Mouse (Mus musculus): ENCODE measurements around the gene Ndrg4. TPM values are rescaled to one million over a fixed set of nuclear protein-coding genes. Genes with fewer than 3 reads are reported as not detected.

The Ndrg4 gene
- total and polyA plus RNA-seq, 3 experiments: 1.6 to 2.1 (median 1.7) TPM

DNA sequence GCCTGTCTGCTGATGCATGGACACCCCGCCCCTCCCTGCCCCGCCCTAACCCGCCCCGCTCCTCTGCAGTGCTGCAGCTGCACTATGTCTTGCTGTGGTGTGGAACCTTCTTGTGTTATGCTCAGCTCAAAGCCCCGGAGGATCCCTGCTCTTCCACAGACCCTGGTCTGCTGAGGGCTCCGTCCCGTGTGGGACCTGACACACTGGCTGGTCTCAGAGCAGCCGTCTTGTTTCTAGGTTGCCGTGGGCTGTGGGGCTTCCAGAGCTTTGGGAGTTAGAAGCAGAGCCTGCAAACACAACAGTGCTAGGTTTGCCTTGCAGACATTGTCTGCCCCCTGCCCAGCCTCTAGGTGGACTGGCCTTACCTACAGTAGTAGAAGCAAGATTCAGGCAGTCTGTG, 35.6 kb downstream of the Ndrg4 start:
- H3K4me1 ChIP-seq (ENCODE audit: control insufficient read depth in 1 of 2, insufficient read depth in 2 of 2): peaks cover 7 to 26% of the 10 kb centered on the region in 2 experiments
- H3K36me3 ChIP-seq (replicated peaks in 1 of 2; ENCODE audit: control insufficient read depth in 1 of 2, insufficient read depth in 1 of 2, low read length in 1 of 2): peaks cover 0 to 8% of the 10 kb centered on the region in 2 experiments
- in situ Hi-C loops (cut with MboI; ENCODE audit: low pct_ligation_motif_present, low pct_unique_long_range_greater_than_20kb, low sequenced_read_pairs): no loop called here

DNA sequence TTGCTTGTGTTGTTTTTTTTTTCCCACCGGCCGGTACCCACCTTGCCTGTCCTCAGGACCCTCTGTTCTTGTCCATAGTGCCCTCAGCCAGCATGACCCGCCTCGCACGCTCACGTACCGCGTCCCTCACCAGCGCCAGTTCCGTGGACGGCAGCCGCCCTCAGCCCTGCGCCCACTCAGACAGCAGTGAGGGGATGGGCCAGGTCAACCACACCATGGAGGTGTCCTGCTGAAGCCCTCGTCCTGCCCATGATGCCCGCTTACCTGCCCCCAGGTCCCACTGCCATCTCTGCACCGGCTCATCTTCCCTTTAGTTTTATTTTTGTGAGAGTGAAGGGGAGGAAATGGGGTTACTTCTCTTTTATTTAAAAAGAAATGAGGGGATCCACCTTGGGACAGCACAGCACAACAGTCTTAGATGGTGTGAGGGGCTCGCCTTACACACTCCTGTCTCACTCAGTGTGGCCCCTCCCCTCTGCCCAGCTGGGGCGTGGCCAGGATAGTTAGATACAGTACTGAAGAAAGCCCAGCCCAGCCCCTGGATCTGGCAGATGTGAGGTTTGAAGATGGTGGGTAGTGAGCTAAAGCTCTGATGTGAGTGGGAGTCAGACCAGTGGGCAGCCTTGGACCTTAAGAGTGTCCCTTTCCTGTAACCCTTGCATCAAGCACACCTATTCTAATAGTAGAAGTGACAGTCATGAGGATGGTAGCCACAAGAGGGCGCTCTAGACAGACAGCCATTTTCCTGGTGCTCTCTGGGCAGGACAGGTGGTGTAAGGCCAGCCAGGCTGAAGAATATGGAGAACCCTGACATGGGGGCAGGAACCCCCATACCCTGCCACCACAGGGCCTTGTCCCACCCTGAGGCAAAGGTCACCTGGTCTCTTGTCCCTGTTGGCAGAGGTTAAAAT, 36.6 kb downstream of the Ndrg4 start:
- H3K79me2 ChIP-seq (replicated peaks; ENCODE audit: control insufficient read depth, extremely low read depth, insufficient read depth, poor library complexity, severe bottlenecking): no peaks in the 10 kb centered on the region
- peaks cover 7 to 32% of the 10 kb centered on the region in 2 experiments for H3K4me1 ChIP-seq (ENCODE audit: control insufficient read depth in 1 of 2, insufficient read depth in 2 of 2)
- no peaks in the 10 kb centered on the region for H3K27me3 ChIP-seq (replicated peaks)
- H3K9me3 ChIP-seq (replicated peaks; ENCODE audit: low read length): no peaks in the 10 kb centered on the region
- H3K36me3 ChIP-seq (replicated peaks in 1 of 2; ENCODE audit: control insufficient read depth in 1 of 2, insufficient read depth in 1 of 2, low read length in 1 of 2): peaks cover 8 to 17% of the 10 kb centered on the region in 2 experiments
- dilution Hi-C loops (cut with MboI; ENCODE audit: extremely low pct_ligation_motif_present, extremely low pct_unique_long_range_greater_than_20kb, low sequenced_read_pairs) (no loop called here), in situ Hi-C loops (cut with MboI; ENCODE audit: low pct_ligation_motif_present, low pct_unique_long_range_greater_than_20kb, low sequenced_read_pairs) (no loop called here)
- no peak overlapping the region for H3K9ac ChIP-seq (ENCODE audit: insufficient read depth, low read depth)
- H3K27ac ChIP-seq (ENCODE audit: insufficient read depth, low read depth): no peak overlapping the region
- peak; percentile 79 for DNase-seq (ENCODE audit: extremely low read depth)
- TF ChIP-seq SIN3A (IDR thresholded peaks at IDR 0.05; ENCODE audit: low read length) (no peak), ZC3H11A (IDR thresholded peaks at IDR 0.05; ENCODE audit: low read depth, low read length) (0 out of 2 replicates have a peak, but pooled peaks have one; percentile 2), RAD21 (IDR thresholded peaks at IDR 0.05; ENCODE audit: low read depth, low read length) (peak; percentile 44), CTCF (conservative IDR thresholded peaks at IDR 0.05 in 1 of 2, IDR thresholded peaks at IDR 0.05 in 1 of 2; ENCODE audit: low read depth in 2 of 2, low read length in 2 of 2) (peak; percentile 82 to 87), ZKSCAN1 (IDR thresholded peaks at IDR 0.05; ENCODE audit: borderline replicate concordance, low read depth, low read length) (no peak), SMC3 (IDR thresholded peaks at IDR 0.05; ENCODE audit: low read depth, low read length) (peak; percentile 76), ELF1 (IDR thresholded peaks at IDR 0.05; ENCODE audit: low read depth, low read length) (0 out of 2 replicates have a peak, but pooled peaks have one; percentile 15), MYC (IDR thresholded peaks at IDR 0.05; ENCODE audit: low read depth, low read length) (0 out of 2 replicates have a peak, but pooled peaks have one; percentile 22), MEF2A (IDR thresholded peaks at IDR 0.05; ENCODE audit: borderline replicate concordance, low read depth, low read length) (0 out of 2 replicates have a peak, but pooled peaks have one; percentile 34)
- H3K4me3 ChIP-seq (replicated peaks in 1 of 3; ENCODE audit: low read depth in 2 of 3, low read length in 2 of 3, poor library complexity in 1 of 3): no peak overlapping the region
- no peak overlapping the region for H3K4me2 ChIP-seq (ENCODE audit: insufficient read depth, low read depth, poor library complexity, severe bottlenecking)

More for the DNA sequence above, 35.6 kb downstream of the Ndrg4 start:
- no peak for DNase-seq (ENCODE audit: extremely low read depth)
- no peaks in the 10 kb centered on the region for H3K9me3 ChIP-seq (replicated peaks; ENCODE audit: low read length)
- H3K79me2 ChIP-seq (replicated peaks; ENCODE audit: control insufficient read depth, extremely low read depth, insufficient read depth, poor library complexity, severe bottlenecking): no peaks in the 10 kb centered on the region
- dilution Hi-C loops (cut with MboI; ENCODE audit: extremely low pct_ligation_motif_present, extremely low pct_unique_long_range_greater_than_20kb, low sequenced_read_pairs): no loop called here
- no peak overlapping the region for H3K9ac ChIP-seq (ENCODE audit: insufficient read depth, low read depth)
- no peak for TF ChIP-seq IRF4 (IDR thresholded peaks at IDR 0.05; ENCODE audit: low read depth, low read length)
- TF ChIP-seq CHD2 (IDR thresholded peaks at IDR 0.05; ENCODE audit: low read length): no peak
- TF ChIP-seq MYC (IDR thresholded peaks at IDR 0.05; ENCODE audit: low read depth, low read length): no peak
- no peak for TF ChIP-seq POLR2A (IDR thresholded peaks at IDR 0.05; ENCODE audit: low read depth, low read length)
- TF ChIP-seq BHLHE40 (IDR thresholded peaks at IDR 0.05; ENCODE audit: low read depth, low read length): no peak
- TF ChIP-seq TBP (conservative IDR thresholded peaks at IDR 0.05; ENCODE audit: low read depth, low read length): no peak
- TF ChIP-seq ZC3H11A (IDR thresholded peaks at IDR 0.05; ENCODE audit: low read depth, low read length): no peak
- TF ChIP-seq MEF2A (IDR thresholded peaks at IDR 0.05; ENCODE audit: borderline replicate concordance, low read depth, low read length): no peak
- TF ChIP-seq EP300 (IDR thresholded peaks at IDR 0.05; ENCODE audit: low read length): no peak
- no peak for TF ChIP-seq JUND (conservative IDR thresholded peaks at IDR 0.05; ENCODE audit: low read depth, low read length)
- no peak for TF ChIP-seq ZNF384 (IDR thresholded peaks at IDR 0.05; ENCODE audit: low read depth, low read length)
- TF ChIP-seq NELFE (IDR thresholded peaks at IDR 0.05; ENCODE audit: low read depth, low read length): no peak
- no peak for TF ChIP-seq TCF12 (IDR thresholded peaks at IDR 0.05; ENCODE audit: low read depth, low read length)
- no peak for TF ChIP-seq ZMIZ1 (IDR thresholded peaks at IDR 0.05; ENCODE audit: low read depth, low read length)
- TF ChIP-seq UBTF (IDR thresholded peaks at IDR 0.05; ENCODE audit: low read depth, low read length): no peak
- no peak for TF ChIP-seq HCFC1 (IDR thresholded peaks at IDR 0.05; ENCODE audit: low read depth, low read length)
- H3K4me3 ChIP-seq (replicated peaks in 1 of 3; ENCODE audit: low read depth in 2 of 3, low read length in 2 of 3, poor library complexity in 1 of 3): no peak overlapping the region
- H3K27ac ChIP-seq (ENCODE audit: insufficient read depth, low read depth): no peak overlapping the region
- no peak overlapping the region for H3K4me2 ChIP-seq (ENCODE audit: insufficient read depth, low read depth, poor library complexity, severe bottlenecking)
- H3K27me3 ChIP-seq (replicated peaks): no peaks in the 10 kb centered on the region
